Comparison of ENCODE assay signal across 8 mouse cellular contexts in the genomic region with DNA sequence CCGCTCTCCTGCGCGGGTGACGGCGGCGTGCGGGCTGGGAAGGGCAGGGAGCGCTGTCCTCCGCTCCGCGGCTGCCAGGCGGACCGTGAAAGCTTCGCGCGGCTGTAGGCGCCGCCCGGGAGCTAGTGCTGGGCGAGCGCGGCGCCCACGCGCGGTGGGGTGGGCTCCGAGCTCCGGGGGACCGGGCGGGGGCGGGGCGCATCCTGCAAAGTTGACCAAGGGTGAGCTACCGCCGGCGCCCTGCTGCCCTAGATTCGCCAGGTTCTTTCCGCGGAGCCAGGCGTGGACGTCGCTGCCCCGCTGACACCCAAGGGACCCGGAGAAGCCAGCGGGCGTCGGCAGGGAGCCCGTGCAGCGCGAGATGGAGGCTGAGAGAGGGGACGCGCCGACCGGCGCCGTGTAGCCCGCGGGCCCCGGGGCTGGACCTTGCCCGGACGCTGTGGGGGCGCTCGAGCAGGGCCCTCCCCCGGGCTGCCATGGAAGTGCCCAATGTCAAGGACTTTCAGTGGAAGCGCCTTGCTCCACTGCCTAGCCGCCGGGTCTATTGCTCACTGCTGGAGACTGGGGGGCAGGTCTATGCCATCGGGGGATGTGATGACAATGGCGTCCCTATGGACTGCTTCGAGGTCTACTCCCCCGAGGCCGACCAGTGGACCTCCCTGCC. TPM values are rescaled to one million over a fixed set of nuclear protein-coding genes. Genes with fewer than 3 reads are reported as not detected.
DNase-seq lines count a peak whose midpoint lies in the region; ATAC-seq and TF ChIP-seq lines count a peak whose summit lies in the region.

No protein-coding gene starts in this region.

- H3K4me2 ChIP-seq in intestine, embryonic 14.5 days (ENCODE audit: low read length): peak overlapping the region; percentile 100
- H3K4me2 ChIP-seq in liver, embryonic 14.5 days (ENCODE audit: low read depth): peak overlapping the region; percentile 64
- H3K4me2 ChIP-seq in neural tube, embryonic 15.5 days: peak overlapping the region; percentile 98

- ATAC-seq in intestine, embryonic 14.5 days (replicated peaks; ENCODE audit: low FRiP score, low TSS enrichment, low read depth): peak; percentile 59
- ATAC-seq in liver, embryonic 14.5 days (ENCODE audit: insufficient read depth): no peak
- peak; percentile 75 for ATAC-seq in neural tube, embryonic 15.5 days (ENCODE audit: low FRiP score)
- ATAC-seq in inflammation-experienced regulatory T-cells, adult 6 months: no peak

- H3K4me1 ChIP-seq in forebrain, embryonic 10.5 days: peaks cover 80% of the 10 kb centered on the region
- H3K4me1 ChIP-seq in intestine, embryonic 14.5 days (replicated peaks; ENCODE audit: control insufficient read depth, insufficient read depth, low read length): peaks cover 6% of the 10 kb centered on the region; the same call in 1 of the 2 replicates
- no peaks in the 10 kb centered on the region for H3K4me1 ChIP-seq in liver, embryonic 14.5 days (replicated peaks; ENCODE audit: control insufficient read depth in 2 of 2, insufficient read depth in 2 of 2, low read length in 1 of 2)
- H3K4me1 ChIP-seq in neural tube, embryonic 15.5 days: peaks cover 47% of the 10 kb centered on the region

- peak overlapping the region; percentile 80 for H3K4me3 ChIP-seq in forebrain, embryonic 10.5 days
- H3K4me3 ChIP-seq in intestine, embryonic 14.5 days (ENCODE audit: low read depth, low read length): peak overlapping the region; percentile 50
- H3K4me3 ChIP-seq in liver, embryonic 14.5 days (ENCODE audit: insufficient read depth in 1 of 2, low read depth in 2 of 2, low read length in 2 of 2): peak overlapping the region; percentile 8 to 35
- peak overlapping the region; percentile 62 for H3K4me3 ChIP-seq in neural tube, embryonic 15.5 days (replicated peaks)

- TF ChIP-seq EP300 in liver, embryonic 14.5 days (IDR thresholded peaks at IDR 0.05; ENCODE audit: low read depth): no peak

- H3K9me3 ChIP-seq in forebrain, embryonic 10.5 days: no peaks in the 10 kb centered on the region
- H3K9me3 ChIP-seq in intestine, embryonic 14.5 days (ENCODE audit: control insufficient read depth, low read length): no peaks in the 10 kb centered on the region
- no peaks in the 10 kb centered on the region for H3K9me3 ChIP-seq in liver, embryonic 14.5 days (ENCODE audit: control insufficient read depth, low read length)
- H3K9me3 ChIP-seq in neural tube, embryonic 15.5 days (replicated peaks): no peaks in the 10 kb centered on the region

- peaks cover 94% of the 10 kb centered on the region for H3K27me3 ChIP-seq in forebrain, embryonic 10.5 days (ENCODE audit: poor library complexity, severe bottlenecking)
- H3K27me3 ChIP-seq in intestine, embryonic 14.5 days (replicated peaks; ENCODE audit: control insufficient read depth, insufficient read depth, low read length): peaks cover 42% of the 10 kb centered on the region
- H3K27me3 ChIP-seq in liver, embryonic 14.5 days (ENCODE audit: control insufficient read depth, insufficient read depth, low read length): peaks cover 41% of the 10 kb centered on the region
- H3K27me3 ChIP-seq in neural tube, embryonic 15.5 days (replicated peaks): peaks cover 8% of the 10 kb centered on the region

- no peak for TF ChIP-seq CTCF in liver, embryonic 14.5 days (IDR thresholded peaks at IDR 0.05; ENCODE audit: low read depth)

- DNase-seq in heart, adult 18-20 months: peak; percentile 35 to 55
- no peak for DNase-seq in heart, adult 8-10 months (ENCODE audit: low spot score)
- DNase-seq in adipocyte (ENCODE audit: low spot score): peak; percentile 18
- DNase-seq in forebrain, embryonic 10.5 days (ENCODE audit: extremely low spot score, low spot score): no peak
- DNase-seq in intestine, embryonic 14.5 days (ENCODE audit: low spot score): peak; percentile 64
- no peak for DNase-seq in liver, embryonic 14.5 days (ENCODE audit: low read depth in 3 of 3, low spot score in 3 of 3)

- peak overlapping the region; percentile 85 for H3K27ac ChIP-seq in forebrain, embryonic 10.5 days
- no peak overlapping the region for H3K27ac ChIP-seq in intestine, embryonic 14.5 days (ENCODE audit: low read depth)
- H3K27ac ChIP-seq in liver, embryonic 14.5 days: no peak overlapping the region
- H3K27ac ChIP-seq in neural tube, embryonic 15.5 days (replicated peaks): peak overlapping the region; percentile 84

- 1% methylated on average over 65 of the region's 71 CpGs for WGBS in forebrain, embryonic 10.5 days
- 2% methylated on average over 71 of the region's 71 CpGs for WGBS in intestine, embryonic 14.5 days
- WGBS in liver, embryonic 14.5 days (ENCODE audit: insufficient replicate concordance): 2% methylated on average over 70 of the region's 71 CpGs
- WGBS in neural tube, embryonic 15.5 days: 1% methylated on average over 64 of the region's 71 CpGs

- no peaks in the 10 kb centered on the region for H3K36me3 ChIP-seq in forebrain, embryonic 10.5 days (replicated peaks)
- H3K36me3 ChIP-seq in intestine, embryonic 14.5 days (ENCODE audit: control insufficient read depth, insufficient read depth, low read length): no peaks in the 10 kb centered on the region
- H3K36me3 ChIP-seq in liver, embryonic 14.5 days (replicated peaks; ENCODE audit: control insufficient read depth, insufficient read depth, low read depth): no peaks in the 10 kb centered on the region
- no peaks in the 10 kb centered on the region for H3K36me3 ChIP-seq in neural tube, embryonic 15.5 days

- H3K9ac ChIP-seq in intestine, embryonic 14.5 days (ENCODE audit: low read length): peak overlapping the region; percentile 48
- H3K9ac ChIP-seq in liver, embryonic 14.5 days (replicated peaks): no peak overlapping the region
- H3K9ac ChIP-seq in neural tube, embryonic 15.5 days (replicated peaks): peak overlapping the region; percentile 80

RNA-seq across cellular contexts. Expression of a gene that starts 0.5 kb away (rescaled TPM):
- 10 to 100 TPM; 16.7 to 25.6 TPM for total RNA-seq in heart, adult 18-20 months (2021)
- 10 to 100 TPM; 11.8 to 22.9 (median 17.5) TPM for total RNA-seq in heart, adult 8-10 months (2022)
- 0.30 and 0.33 TPM in 2 replicates for polyA plus RNA-seq in forebrain, embryonic 10.5 days (2016; fragmentation: Nextera tagmentation; extraction: Ambion mirVana)
- polyA plus RNA-seq in intestine, embryonic 14.5 days (2014; fragmentation: Nextera tagmentation; extraction: Ambion mirVana): 0.19 and 0.22 TPM in 2 replicates
- polyA plus RNA-seq in liver, embryonic 14.5 days (2012; rRNA removed): 0.01 and 0.04 TPM in 2 replicates
- polyA plus RNA-seq in liver, embryonic 14.5 days (2014; fragmentation: Nextera tagmentation; extraction: Ambion mirVana): 0.03 and 0.13 TPM in 2 replicates
- 7.5 TPM in 2 replicates for polyA plus RNA-seq in neural tube, embryonic 15.5 days (2015; fragmentation: Nextera tagmentation; extraction: Ambion mirVana)
- polyA plus RNA-seq in inflammation-experienced regulatory T-cells, adult 6 months (2017; shearing (Covaris generic)): not detected

RNA-seq across cellular contexts. Expression of a gene that starts 17.0 kb away (rescaled TPM):
- total RNA-seq in heart, adult 18-20 months (2021): 1 to 10 TPM; 4.2 to 4.4 TPM
- total RNA-seq in heart, adult 8-10 months (2022): 1 to 10 TPM; 3.8 to 5.2 (median 4.0) TPM
- polyA plus RNA-seq in forebrain, embryonic 10.5 days (2016; fragmentation: Nextera tagmentation; extraction: Ambion mirVana): 49.9 TPM in 2 replicates
- 2.1 and 4.4 TPM in 2 replicates for polyA plus RNA-seq in intestine, embryonic 14.5 days (2014; fragmentation: Nextera tagmentation; extraction: Ambion mirVana)
- polyA plus RNA-seq in liver, embryonic 14.5 days (2012; rRNA removed): 1.0 and 1.2 TPM in 2 replicates
- 2.0 and 2.1 TPM in 2 replicates for polyA plus RNA-seq in liver, embryonic 14.5 days (2014; fragmentation: Nextera tagmentation; extraction: Ambion mirVana)
- 6.6 and 7.1 TPM in 2 replicates for polyA plus RNA-seq in neural tube, embryonic 15.5 days (2015; fragmentation: Nextera tagmentation; extraction: Ambion mirVana)
- polyA plus RNA-seq in inflammation-experienced regulatory T-cells, adult 6 months (2017; shearing (Covaris generic)): 1 to 10 TPM; 2.2 to 3.0 (median 2.6) TPM

Comparison
In these comparisons a context has a peak if more than half of its experiments do, and no peak if none do; other contexts are left out.
1. DNase-seq: peak in heart, adult 18-20 months (2 of 2), adipocyte (single experiment) and intestine, embryonic 14.5 days (single experiment); none in heart, adult 8-10 months (single experiment), forebrain, embryonic 10.5 days (single experiment) and liver, embryonic 14.5 days (0 of 3).
2. H3K27ac ChIP-seq: peak in forebrain, embryonic 10.5 days (single experiment) and neural tube, embryonic 15.5 days (single experiment); none in intestine, embryonic 14.5 days (single experiment) and liver, embryonic 14.5 days (single experiment).
3. H3K4me3 ChIP-seq: peak in every context shown above with its lines; median percentile 80 in forebrain, embryonic 10.5 days; 62 in neural tube, embryonic 15.5 days; 50 in intestine, embryonic 14.5 days; 22 in liver, embryonic 14.5 days.
4. ATAC-seq: peak in intestine, embryonic 14.5 days (single experiment) and neural tube, embryonic 15.5 days (single experiment); none in liver, embryonic 14.5 days (single experiment) and inflammation-experienced regulatory T-cells, adult 6 months (single experiment).
5. Peak in every context shown above with its lines, with median percentiles within 50 percentile points of each other: H3K4me2 ChIP-seq.